Mouse (Mus musculus) megakaryocyte-erythroid progenitor cell, adult 5-6 weeks (primary cell): ENCODE measurements at regions not wholly inside any gene's neighbourhood (a gene's known extent, or its start where the extent isn't known, plus 50 kb on each side); places are given as distances from the start of the nearest gene placed in this dataset.

ENCODE experiments used
- ATAC-seq: replicated peaks from 2 replicates; pipeline ENCODE4 v1.8.0; 2016; ENCODE audit warnings: mild to moderate bottlenecking, inconsistent platforms; ENCODE audit not compliant: severe bottlenecking, poor library complexity, low FRiP score, low TSS enrichment

DNA sequence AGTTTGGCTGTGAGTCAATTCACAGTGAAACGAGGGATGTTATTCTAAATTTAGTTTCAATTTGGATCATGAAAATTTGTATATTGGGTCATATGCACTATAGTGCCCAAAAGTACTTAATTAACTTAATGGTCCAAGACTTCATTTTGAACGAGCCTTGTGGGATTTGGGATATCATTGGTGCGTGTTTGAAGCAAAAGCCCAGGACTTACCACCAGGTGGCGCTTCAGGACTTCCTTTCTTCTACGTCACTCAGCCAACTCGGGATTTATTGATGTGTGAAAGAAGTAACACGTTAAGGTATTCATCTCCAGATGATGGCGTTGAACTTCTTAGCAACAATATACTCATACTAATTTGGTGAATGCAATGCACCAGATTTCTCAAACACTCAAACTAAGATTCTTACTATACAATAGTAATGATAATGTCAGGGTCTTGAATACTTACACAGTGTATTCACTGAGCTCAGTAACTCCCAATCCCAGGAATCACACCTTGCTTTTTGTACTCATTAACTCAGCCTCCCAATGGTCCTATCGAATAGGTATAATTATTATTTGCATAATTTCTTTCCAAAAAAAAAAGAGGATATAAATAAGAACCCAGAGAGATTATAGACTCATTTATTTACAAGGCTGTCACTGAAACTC, 464.0 kb upstream of the Cntn6 start:
- peak; percentile 52; the same call in 1 of the 2 replicates for ATAC-seq

DNA sequence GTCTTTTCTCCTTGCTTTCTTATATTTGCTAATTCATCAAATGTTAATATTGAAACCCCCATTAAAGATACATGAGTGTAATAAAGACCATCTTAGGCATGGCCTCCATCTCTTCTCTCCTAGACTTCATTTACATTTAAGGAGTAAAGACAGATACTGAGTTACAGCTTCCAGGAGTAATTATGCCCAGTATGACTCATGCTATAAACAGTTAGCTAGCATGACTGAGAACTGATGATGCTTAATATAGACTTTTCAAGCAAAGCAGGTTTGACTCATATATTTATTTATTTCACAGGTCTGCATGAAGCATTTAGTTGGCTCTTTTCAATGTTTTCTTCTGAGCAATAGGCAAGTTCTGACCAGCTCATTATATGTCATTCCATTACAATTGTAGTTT, 453.7 kb upstream of the Cntn6 start:
- ATAC-seq = no peak

DNA sequence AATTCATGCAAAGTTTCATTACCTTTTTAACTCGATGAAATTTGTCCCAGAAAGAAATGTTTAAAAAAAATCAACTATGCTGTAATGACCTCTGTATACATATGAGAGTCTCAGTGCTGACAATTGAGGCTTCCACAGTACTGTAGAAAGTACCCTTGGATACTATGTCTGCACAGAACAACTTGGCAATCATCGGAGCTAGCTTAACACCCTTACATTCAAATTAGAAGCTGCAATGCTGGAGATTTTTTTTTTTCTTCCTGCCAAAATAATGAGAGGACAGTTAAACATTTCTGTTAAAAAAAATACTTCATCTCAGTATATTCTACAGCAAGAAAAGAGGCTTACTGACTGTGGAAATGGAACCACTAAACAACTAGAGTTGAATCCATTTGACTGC, 452.1 kb upstream of the Cntn6 start:
- ATAC-seq = no peak

GRCm38 (mm10) chr6:104055996-104056395, 436.6 kb upstream of the Cntn6 start:
- no peak for ATAC-seq

DNA sequence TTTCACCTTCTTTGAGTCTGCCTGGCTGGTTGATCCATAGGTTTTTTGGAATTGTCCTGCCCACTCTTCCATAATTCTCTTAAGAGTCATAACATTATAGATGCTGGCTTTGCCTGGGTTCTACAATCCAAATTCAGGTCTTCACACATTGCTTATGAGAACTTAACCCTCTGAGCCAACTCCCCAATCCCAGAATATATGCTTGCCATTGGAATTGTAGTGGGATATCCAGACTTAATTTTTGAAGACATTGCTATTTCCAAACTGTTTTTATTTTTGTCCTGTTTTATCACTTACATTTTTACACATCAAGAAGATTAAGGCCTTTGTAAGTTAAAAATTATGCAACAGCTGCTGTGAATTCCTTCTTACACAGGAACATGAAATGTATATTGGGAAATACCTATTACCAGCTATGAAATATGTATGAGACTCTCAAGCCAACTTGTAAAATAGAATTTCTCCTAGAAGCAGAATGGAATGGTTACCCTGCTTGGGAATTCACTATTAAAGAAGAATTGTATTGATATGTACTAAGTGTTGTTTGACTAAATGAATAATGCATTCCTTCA, 430.8 kb upstream of the Cntn6 start:
- no peak for ATAC-seq

- no peak for ATAC-seq
These were observed 412.0 kb upstream of the Cntn6 start for GRCm38 (mm10) chr6:104080581-104080980.

DNA sequence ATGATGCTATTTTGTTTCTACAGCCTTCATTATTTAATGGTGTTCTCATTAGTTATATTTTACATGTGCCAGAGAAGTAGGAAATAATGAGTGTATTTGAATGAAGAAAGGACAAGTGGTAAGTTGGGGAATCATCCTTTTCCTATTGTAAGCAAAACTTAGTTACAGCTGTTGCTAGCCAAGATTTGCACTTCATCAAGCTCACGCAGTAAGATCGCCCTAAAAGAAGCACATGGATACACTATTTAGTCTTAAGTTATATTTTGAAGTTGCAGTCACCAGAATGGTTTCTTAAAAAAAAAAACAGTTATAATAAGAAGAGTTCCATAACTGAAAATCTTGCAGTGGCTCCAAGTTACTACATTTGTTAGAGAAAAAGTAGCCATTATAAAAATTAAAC, 410.3 kb upstream of the Cntn6 start:
- no peak for ATAC-seq

GRCm38 (mm10) chr6:104108386-104108785, 384.2 kb upstream of the Cntn6 start:
- ATAC-seq = no peak
